Mouse (Mus musculus) E14TG2a.4 (cell line): ENCODE measurements around the gene Adssl1.

Source experiments
- H3K27me3 ChIP-seq: 2 replicates; pipeline ENCODE4 v1.6.1; 2014; ENCODE audit warnings: low read length, control low read depth; ENCODE audit not compliant: insufficient read depth
- H3K36me3 ChIP-seq: 2 replicates; pipeline ENCODE4 v1.6.1; 2014; ENCODE audit warnings: low read length, control low read depth; ENCODE audit not compliant: insufficient read depth
- H3K4me1 ChIP-seq: replicated peaks from 2 replicates; pipeline ENCODE4 v1.6.1; 2014; ENCODE audit warnings: low read depth, low read length, control low read depth
- H3K4me3 ChIP-seq: replicated peaks from 2 replicates; pipeline ENCODE4 v1.5.1; 2014; ENCODE audit warnings: mild to moderate bottlenecking, low read length
- H3K9me3 ChIP-seq: 2 replicates; pipeline ENCODE4 v1.6.1; 2014; ENCODE audit warnings: low read length, control low read depth
- CTCF ChIP-seq: conservative IDR thresholded peaks from 2 replicates; pipeline ENCODE4 v1.5.1; 2014; ENCODE audit warnings: low read length
- NANOG ChIP-seq: IDR thresholded peaks from 2 replicates; pipeline ENCODE4 v1.6.1; 2014; ENCODE audit warnings: borderline replicate concordance, low read length, mixed read lengths
- POU5F1 ChIP-seq: IDR thresholded peaks from 2 replicates; pipeline ENCODE4 v1.6.1; 2014; ENCODE audit warnings: low read length, borderline replicate concordance

Adssl1 gene

DNA sequence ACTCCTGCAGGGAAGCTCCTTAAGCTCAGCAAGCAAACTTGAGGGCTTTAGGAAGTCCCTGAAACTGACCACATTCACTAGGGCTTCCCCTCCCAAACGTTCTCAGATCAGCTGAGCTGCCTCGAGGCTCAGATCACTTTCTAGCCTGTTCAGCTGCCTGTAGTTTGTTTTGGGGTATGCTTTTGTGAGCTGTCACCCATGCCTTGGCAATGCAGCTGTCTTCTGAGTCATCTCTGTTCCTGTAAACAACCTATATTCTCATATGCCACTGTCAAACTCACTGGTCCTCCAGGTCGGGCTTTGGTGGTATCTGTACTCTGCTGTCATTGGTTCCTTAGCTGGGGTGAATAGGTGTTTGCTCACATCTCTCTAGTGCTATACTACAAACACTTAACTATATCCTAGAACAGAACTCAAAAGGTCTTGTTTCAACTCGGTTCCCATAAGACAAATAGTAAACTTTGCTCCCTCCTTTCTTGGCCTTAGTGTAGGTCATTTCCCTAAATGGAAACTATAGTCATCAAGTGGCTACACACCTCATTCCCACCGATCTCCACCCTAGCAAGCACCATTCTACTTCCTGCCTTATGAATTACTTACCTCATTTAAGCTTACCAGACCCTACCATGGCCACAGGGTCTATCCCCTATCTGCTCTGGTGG is 32.1 kb downstream of the Adssl1 start:
- peaks cover 66% of the 10 kb centered on the region for H3K4me1 ChIP-seq
- no peaks in the 10 kb centered on the region for H3K9me3 ChIP-seq
- no peaks in the 10 kb centered on the region for H3K27me3 ChIP-seq
- peaks cover 95% of the 10 kb centered on the region for H3K36me3 ChIP-seq
- no peak overlapping the region for H3K4me3 ChIP-seq
- TF ChIP-seq CTCF: no peak
- TF ChIP-seq NANOG: no peak
- TF ChIP-seq POU5F1: no peak

DNA sequence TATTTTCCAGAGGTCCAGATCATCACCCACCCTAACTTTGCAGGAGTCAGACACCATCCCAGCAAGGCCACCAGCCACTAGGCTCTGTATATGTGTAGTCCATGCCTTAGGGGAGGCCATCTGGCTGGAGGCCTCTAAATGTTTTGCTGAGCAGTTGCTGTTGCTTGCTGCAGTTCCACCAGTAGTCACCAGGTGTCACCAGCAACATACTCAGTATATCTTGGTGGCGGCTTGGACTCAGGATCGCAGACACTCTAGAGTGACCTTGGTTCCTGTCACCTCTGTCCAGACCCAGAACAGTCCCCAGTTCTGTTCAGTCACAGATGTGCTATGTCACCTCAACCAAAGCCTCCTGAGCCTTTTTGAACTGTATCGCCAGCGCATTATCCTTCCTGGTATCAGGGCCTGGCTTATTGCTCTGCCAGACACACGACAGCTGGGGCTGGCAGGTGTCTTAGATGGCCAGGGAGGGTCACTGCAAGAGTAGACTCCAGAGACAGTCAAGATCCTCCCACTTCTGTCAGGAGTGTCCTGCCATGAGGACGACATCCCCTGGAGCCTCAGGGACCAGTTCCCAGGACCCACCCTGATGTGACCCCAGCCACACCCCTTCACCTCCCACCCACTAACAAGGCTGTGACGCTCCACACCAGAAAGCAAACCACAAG is 33.4 kb downstream of the Adssl1 start:
- no peaks in the 10 kb centered on the region for H3K9me3 ChIP-seq
- TF ChIP-seq CTCF: peak; percentile 97
- no peak for TF ChIP-seq NANOG
- no peak for TF ChIP-seq POU5F1
- no peak overlapping the region for H3K4me3 ChIP-seq
- H3K27me3 ChIP-seq: no peaks in the 10 kb centered on the region
- H3K4me1 ChIP-seq: peaks cover 61% of the 10 kb centered on the region
- peaks cover 95% of the 10 kb centered on the region for H3K36me3 ChIP-seq

DNA sequence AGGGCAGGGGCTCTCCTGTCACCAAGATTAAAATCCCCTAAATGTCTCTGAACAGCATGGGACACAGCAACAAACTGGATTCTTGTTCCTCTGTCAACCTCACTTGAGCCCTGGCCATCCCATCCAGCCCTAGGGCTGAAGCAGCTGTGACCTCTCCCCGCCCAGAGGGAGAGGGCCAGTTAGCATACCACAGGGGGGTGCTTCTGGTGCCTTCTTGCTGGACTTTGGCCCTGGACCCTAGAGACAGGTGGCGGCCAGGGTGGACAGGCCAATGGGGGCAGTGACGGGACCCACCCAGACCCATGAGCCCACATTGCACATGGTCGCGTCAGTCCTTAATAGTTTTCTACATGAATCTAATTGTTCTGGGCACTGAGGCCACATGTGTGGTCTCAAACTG is 34.2 kb downstream of the Adssl1 start:
- 0 out of 2 replicates have a peak overlapping the region, but pooled peaks have one; percentile 0 for H3K4me3 ChIP-seq
- H3K4me1 ChIP-seq: peaks cover 59% of the 10 kb centered on the region
- H3K9me3 ChIP-seq: no peaks in the 10 kb centered on the region
- no peaks in the 10 kb centered on the region for H3K27me3 ChIP-seq
- H3K36me3 ChIP-seq: peaks cover 95% of the 10 kb centered on the region
- TF ChIP-seq POU5F1: no peak
- TF ChIP-seq NANOG: no peak
- TF ChIP-seq CTCF: no peak

DNA sequence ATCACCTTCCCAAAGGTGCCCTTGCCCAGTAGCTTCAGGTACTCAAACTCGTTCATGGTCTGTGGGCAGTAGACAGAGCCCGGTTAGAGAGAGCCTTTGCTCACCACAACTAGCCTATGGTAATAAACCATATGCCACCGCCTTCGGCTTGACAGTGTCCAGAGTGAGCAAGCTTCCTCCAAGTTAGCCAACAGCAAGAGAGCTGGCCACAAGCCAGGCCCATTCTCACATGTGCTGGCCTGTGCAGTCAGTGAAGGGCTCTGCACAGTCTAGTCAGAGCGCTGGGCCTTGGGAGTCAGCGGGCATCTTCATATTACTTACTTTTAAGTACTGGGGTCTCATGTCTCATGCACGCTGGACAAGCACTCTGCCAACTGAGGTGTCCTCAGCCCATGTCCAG is 38.8 kb downstream of the Adssl1 start:
- Histone ChIP-seq H3K4me1 (peaks cover 68% of the 10 kb centered on the region), H3K9me3 (no peaks in the 10 kb centered on the region), H3K27me3 (no peaks in the 10 kb centered on the region), H3K36me3 (peaks cover 88% of the 10 kb centered on the region), H3K4me3 (no peak overlapping the region)
- TF ChIP-seq CTCF (no peak), NANOG (no peak), POU5F1 (no peak)

DNA sequence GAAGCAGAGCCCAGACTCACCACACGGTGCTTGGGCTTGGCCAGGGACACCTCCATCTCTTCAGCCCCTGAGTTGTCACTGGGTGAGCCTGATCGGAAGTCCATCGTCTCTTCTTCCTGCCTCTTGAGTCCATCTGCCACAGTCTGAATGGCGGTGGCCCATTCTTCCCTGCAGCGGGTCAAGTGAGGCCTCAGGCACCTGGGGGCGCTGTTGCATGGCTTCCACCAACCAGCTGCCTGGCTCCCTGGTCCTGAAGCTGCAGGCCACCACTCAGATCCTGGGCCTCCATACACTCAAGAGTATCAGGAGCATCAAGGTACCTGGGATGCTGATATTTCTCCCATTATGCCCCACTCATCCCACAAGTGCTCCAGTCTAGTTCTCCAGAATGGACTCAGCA is 39.3 kb downstream of the Adssl1 start:
- no peaks in the 10 kb centered on the region for H3K9me3 ChIP-seq
- H3K27me3 ChIP-seq: no peaks in the 10 kb centered on the region
- H3K36me3 ChIP-seq: peaks cover 84% of the 10 kb centered on the region
- no peak overlapping the region for H3K4me3 ChIP-seq
- peaks cover 68% of the 10 kb centered on the region for H3K4me1 ChIP-seq
- no peak for TF ChIP-seq POU5F1
- peak; percentile 44; the same call in 1 of the 2 replicates for TF ChIP-seq CTCF
- TF ChIP-seq NANOG: no peak

DNA sequence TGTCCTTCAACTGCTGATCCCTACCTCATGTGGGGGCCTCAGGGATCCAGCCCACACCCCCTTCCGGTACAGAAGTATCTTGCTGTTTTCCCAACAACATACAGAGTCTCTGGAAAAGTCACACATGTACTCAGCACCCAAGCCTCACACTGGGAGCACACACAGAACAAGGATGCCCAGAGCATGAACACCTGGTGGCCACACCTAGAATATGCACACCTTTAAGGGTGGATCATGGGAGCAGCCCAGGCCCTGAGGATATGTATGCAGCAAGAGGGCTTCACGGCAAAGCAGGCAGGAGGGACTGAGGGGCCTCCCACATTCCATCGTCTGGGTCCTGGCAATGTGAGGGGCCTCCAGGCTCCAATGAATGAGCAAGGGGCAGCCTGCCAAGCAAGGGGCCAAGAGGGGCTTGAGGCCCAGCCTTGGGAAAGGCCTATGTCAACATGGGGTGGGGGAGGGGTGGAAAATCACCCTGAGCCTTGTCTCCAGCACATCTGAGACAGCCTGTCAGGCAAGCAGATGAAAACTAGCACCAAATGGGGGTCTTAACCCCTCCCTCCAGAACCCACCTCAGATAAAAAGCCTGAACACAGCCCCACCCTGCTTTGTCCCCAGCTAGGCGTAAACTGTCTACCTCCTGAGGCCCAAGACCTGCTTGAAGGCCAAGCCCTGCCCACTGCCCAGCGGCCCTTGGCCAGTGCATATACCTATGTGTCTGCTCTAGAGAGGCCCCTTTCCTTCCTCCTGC is 40.9 kb downstream of the Adssl1 start:
- Histone ChIP-seq H3K4me3 (no peak overlapping the region), H3K4me1 (peaks cover 60% of the 10 kb centered on the region), H3K9me3 (no peaks in the 10 kb centered on the region), H3K36me3 (peaks cover 79% of the 10 kb centered on the region), H3K27me3 (no peaks in the 10 kb centered on the region)
- no peak for TF ChIP-seq POU5F1
- TF ChIP-seq CTCF: no peak
- TF ChIP-seq NANOG: no peak

DNA sequence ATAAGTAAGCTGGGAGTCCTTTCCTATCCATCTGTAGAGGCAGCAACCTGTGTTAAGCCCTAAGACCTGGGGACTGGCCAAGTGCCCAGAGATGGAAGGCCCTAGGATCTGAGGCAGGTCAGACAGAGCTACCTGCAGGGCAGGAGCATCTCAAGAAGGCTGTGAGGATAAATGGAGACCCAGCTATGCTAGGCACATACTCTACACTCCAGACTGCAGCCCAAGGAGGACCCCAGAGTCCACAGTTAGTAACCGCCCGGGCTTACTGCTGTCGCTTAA is 41.4 kb downstream of the Adssl1 start:
- TF ChIP-seq POU5F1 (no peak), NANOG (no peak)
- Histone ChIP-seq H3K4me3 (no peak overlapping the region), H3K9me3 (no peaks in the 10 kb centered on the region), H3K36me3 (peaks cover 79% of the 10 kb centered on the region), H3K27me3 (no peaks in the 10 kb centered on the region), H3K4me1 (peaks cover 59% of the 10 kb centered on the region)

DNA sequence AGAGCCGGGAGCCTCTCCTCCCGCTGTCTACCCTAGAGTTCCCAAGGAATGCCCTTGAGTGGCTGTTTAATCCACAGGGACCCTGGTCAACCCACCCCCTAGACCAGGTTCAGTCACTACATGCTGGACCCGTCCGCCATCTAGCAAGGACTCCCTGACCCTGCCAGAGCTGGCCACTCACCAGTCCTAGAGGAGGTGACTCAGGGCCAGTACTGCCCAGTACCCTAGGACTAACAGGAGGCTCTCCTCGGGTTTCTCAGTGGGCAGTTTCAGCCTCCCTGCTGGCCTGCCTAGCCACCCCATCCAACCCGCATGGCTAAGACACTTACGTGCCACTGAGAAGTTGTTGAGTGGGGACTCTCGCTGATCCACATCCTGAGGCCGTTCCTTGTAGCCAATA is 42.0 kb downstream of the Adssl1 start:
- no peaks in the 10 kb centered on the region for H3K9me3 ChIP-seq
- no peaks in the 10 kb centered on the region for H3K27me3 ChIP-seq
- peak overlapping the region; percentile 48 for H3K4me3 ChIP-seq
- no peak for TF ChIP-seq CTCF
- TF ChIP-seq NANOG: no peak
- TF ChIP-seq POU5F1: no peak
- peaks cover 77% of the 10 kb centered on the region for H3K36me3 ChIP-seq
- peaks cover 56% of the 10 kb centered on the region for H3K4me1 ChIP-seq

DNA sequence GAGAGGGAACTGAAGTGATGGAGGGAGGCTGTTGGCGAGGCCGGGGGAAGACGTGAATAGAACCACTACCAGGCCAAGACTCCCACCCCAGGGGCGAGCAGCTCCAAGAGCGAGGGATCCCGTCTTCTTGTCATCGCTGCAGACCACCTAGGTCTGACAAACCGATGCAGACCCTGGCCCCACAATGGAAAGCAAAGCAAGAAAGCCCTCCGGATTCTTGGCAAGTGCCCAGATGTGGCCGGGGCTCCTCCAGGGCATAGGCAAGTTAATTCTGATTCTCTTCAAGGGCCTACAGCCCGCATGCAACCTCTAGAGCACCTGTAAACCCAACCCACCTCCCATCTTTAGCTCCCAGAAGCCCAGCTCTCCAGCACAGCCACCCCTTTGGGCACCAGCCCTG is 43.5 kb downstream of the Adssl1 start:
- 0 out of 2 replicates have a peak, but pooled peaks cover under 1% of the 10 kb centered on the region for H3K9me3 ChIP-seq
- H3K4me1 ChIP-seq: peaks cover 47% of the 10 kb centered on the region
- H3K4me3 ChIP-seq: no peak overlapping the region
- TF ChIP-seq NANOG (no peak), CTCF (no peak), POU5F1 (no peak)
- peaks cover 74% of the 10 kb centered on the region for H3K36me3 ChIP-seq
- H3K27me3 ChIP-seq: no peaks in the 10 kb centered on the region
